Mouse (Mus musculus) MEL-GATA-1-ER (cell line): Measurements from ENCODE around the gene Pttg1ip.
A peak's percentile ranks its signal among the peaks of the same experiment; 100 is the strongest.

Source experiments
- DNase-seq: peaks from one replicate; pipeline ENCODE4 v3.0.0-alpha.2; 2012; ENCODE audit warnings: low read depth; ENCODE audit errors: extremely low read depth

The Pttg1ip gene

GRCm38 (mm10) chr10:77606855-77607254 is 25.3 kb downstream of the Pttg1ip start:
- DNase-seq = no peak

GRCm38 (mm10) chr10:77607441-77607840 is 25.9 kb downstream of the Pttg1ip start:
- no peak for DNase-seq

DNA sequence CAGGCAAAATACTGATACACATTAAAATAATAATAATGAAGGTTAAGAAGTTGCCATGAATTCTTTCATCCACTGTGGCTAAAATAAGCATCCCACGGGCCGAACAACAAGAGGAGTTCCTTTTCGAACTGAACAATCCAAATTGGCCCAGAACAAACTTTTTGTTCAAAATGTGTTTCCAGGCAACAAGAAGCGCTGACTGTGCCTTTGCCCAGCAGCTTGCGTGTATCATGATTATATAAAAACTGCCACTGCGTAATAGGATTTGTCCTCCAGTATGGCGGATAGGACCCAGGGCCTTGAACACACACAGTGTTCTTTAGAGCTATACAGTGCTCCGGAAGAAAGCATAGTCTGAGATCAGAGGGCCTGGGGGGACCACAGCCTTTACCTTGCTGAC is 27.1 kb downstream of the Pttg1ip start:
- DNase-seq = no peak

GRCm38 (mm10) chr10:77610221-77610961 is 28.9 kb downstream of the Pttg1ip start:
- no peak for DNase-seq

GRCm38 (mm10) chr10:77613409-77613808 is 31.9 kb downstream of the Pttg1ip start:
- DNase-seq = no peak

DNA sequence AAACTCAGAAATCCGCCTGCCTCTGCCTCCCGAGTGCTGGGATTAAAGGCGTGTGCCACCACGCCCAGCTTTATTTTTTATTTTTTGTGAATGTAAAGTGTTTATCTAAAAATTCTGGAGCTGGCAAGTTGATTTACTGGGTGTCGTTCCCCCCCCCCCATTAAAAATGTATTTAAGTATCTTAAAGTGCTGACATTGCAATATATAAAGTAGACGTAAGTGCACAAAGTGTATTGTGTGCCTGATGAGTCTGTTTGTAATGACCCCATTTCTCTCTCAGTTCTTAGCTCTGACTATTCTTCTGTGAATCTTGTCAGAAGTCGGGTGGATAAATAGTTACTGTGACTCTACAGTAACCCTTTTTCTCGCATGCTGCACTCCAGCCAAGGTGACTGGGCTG is 34.1 kb downstream of the Pttg1ip start:
- no peak for DNase-seq

DNA sequence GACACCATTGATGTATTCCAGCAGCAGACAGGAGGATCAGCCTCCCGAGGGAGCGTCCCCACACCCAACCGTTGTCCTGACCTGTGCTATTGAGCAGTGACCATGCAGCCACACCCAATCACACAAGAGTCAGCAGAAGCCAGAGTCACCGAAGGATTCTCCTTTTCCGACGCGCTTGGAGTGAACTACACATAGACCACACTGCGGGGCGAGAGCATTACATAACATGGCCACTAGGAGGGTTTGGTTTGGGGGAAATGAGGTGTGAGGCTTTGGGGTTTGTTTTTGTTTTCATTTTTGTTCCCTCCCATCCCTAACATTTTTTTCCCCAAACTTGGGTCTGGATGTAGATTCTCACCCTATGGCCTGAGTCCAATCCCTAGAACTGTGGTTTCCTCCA is 34.6 kb downstream of the Pttg1ip start:
- no peak for DNase-seq

DNA sequence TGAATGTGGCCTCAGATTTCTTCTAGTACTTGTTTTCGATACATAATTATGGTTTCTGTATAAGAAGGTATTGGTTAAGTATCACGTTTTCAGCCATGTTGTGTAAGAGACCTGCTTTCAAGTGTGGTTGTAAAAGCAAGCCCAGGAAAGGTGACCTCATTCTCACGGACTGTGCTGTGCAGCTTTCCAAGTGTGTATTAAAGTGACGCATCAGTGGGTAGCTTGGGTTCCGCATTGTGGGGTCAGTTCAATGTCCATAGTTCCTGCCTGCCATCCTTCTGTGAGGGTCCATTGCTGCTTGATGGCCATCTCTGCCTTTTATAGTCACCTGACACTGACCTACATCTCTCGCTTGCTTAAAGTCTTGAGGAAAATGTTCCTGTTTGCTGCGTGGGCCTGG is 35.4 kb downstream of the Pttg1ip start:
- DNase-seq = no peak

GRCm38 (mm10) chr10:77621546-77621945 is 40.0 kb downstream of the Pttg1ip start:
- no peak for DNase-seq

GRCm38 (mm10) chr10:77622055-77622988 is 40.8 kb downstream of the Pttg1ip start, which contains the start of gene Ube2g2:
Gene Ube2g2, plus strand, starts transcription at chr10:77622275.
- DNase-seq = no peak

GRCm38 (mm10) chr10:77623069-77623492 is 41.6 kb downstream of the Pttg1ip start:
- no peak for DNase-seq

DNA sequence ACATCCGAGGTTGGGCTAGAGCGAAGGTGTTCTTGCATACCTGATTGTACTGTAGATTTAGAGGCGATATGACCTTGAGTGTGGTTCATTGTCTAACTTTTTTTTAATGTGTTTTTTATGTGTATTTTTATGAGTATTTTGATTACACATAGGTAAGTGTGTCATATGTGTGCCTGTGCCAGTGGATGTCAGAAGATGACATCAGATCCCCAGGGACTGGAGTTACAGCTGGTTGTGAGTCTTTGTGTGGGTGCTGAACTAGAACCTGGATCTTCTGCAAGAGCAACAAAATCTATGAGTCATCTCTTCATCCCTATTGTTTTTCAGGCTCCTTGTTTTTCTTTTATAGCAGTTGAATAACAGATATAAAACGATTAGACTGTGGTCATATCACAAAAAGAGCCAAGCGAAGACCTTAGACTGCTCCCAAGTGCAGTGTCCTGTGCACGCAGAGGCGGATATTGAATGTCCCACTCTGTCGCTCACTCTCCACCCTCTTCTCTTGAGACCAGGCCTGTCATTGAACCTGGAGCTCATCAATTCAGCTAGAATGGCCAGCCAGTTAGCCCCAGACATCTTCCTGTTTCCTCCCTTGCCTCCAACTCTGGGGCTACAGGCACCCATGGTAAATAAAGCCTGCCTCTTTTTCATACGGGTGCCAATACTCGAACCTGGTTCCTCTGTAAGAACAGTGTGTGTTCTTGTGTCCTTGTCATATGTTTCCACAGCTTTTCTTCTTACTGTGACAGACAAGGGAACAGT is 42.3 kb downstream of the Pttg1ip start:
- no peak for DNase-seq

- DNase-seq = no peak
Observed at GRCm38 (mm10) chr10:77624570-77624995, 43.1 kb downstream of the Pttg1ip start.

GRCm38 (mm10) chr10:77626036-77626435 is 44.5 kb downstream of the Pttg1ip start:
- no peak for DNase-seq

DNA sequence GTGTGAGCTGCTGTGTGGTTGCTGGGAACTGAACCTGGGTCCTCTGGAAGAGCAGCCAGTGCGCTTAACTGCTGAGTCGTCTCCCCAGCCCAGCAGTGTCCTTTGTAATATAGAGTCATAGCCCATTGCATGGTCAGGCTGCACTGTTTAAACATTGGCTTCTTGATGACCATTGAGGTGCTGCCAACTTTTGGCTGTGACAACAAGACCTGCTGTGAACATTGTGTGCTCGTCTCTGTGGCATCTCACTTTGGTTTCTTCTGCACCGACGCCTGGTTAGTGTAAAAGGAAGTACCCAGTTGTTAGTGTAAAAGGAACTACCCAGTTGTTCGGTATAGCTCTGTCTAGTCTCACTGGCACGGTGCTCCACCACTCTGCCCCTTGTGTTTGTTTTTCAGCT is 45.1 kb downstream of the Pttg1ip start:
- DNase-seq = no peak

DNA sequence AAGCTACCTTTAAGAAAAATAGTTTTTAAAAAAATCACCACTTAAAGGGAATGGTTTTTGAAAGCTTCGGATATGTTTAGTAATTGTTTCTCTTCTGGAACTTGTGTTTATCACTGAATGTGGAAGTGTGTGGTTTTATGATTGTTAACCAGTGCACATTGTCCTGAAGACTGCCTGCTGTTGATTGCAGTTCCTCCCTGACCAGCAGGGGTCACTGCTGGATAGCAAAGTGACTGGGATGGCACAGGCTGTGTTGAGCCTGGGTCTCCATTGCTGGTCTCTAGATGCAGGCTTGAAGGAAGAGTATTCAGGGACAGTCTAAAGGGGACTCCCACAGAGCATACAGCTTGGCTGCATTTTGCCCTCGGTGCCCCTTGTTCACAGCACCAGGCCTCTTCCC is 46.0 kb downstream of the Pttg1ip start:
- DNase-seq = peak; percentile 77

GRCm38 (mm10) chr10:77629163-77629562 is 47.6 kb downstream of the Pttg1ip start:
- no peak for DNase-seq

DNA sequence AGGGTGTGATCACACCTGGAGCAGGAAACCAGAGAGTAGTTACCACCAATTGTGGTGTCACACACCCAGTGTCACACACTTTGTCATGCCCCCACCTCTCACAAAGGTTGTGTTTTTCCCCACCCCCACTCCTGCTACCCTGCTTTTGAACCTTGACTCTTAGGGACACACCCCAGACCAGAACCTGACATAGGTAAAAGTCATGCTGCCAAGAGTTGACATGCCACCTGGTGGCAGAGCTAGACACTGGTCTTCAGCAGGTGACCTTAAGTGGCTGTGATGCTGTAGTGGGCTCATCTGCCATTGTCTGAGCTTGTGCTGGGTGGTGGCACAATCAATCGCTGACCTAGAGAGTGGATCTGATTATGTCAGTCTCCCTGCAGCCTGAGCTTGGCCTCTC is 48.5 kb downstream of the Pttg1ip start:
- no peak for DNase-seq

DNA sequence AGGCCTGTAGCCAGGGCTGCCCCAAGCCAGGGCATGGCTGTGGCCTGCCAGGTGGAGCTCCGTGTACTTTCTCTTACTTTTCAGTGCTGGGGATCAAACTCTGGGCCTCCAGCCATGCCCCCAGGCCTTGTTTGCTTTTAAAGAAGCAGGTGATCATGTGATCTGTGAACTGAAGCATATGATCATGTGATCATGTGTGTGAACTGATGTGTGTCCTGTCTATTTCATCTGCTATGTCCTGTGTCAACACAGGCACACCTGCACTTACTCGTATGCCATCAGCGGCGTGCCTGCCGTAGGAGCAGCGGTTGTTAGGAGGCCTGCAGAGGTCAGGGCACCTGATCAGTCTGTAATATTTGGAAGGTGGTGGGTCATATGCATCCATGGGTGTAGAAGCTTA is 52.5 kb downstream of the Pttg1ip start:
- DNase-seq = no peak

GRCm38 (mm10) chr10:77634452-77635231 is 53.1 kb downstream of the Pttg1ip start:
- no peak for DNase-seq
